Mouse (Mus musculus) frontal cortex, postnatal 14 days (tissue): ENCODE measurements around the gene Ap3m1.
"Not testable (repeated sequence)": the region's sequence is repeated elsewhere in the genome, so short reads cannot be mapped to it uniquely, and the experiment has no call there.

Experiments used
- DNase-seq, 2 experiments: peaks; one replicate each; pipeline ENCODE4 v3.0.0; 2022; ENCODE audit warnings: low spot score in 2 of 2

Gene Ap3m1

DNA sequence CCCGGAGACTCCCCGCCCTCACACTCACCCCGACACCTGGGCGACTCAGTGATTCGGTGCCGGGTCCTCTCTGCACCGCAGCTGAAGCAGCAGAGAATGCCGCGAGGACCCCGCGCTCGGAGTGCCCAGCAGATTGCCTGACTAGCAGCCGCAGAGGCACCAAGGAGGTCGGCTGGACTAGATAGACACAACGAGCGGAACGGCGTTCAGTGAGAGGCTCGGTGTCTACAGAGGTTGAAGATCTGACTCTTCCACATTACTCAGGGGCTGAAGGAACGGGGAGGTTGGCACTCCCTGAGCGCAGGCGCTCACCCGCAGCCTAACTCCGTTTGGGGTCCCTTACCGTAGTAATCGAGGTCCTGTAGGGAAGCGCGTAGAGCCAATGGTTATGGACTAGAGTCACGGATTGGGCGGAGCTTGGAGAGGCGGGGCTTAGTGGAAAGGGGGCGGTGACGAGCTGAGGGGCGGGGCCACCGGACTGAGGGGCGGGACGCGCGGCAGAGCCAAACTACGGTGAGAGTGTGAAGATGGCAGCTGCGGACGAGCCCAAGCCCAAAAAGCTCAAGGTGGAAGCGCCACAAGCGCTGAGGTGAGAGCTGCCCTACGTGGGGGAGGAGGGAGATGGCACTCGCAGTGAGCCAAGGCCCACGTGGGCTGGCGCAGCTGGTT, at the start of gene Ap3m1, which contains the start of gene Adk:
Ap3m1 (minus strand) TSS at position 397 of the 669 bp plus-strand sequence.
Adk (plus strand) TSS at position 463 of the 669 bp plus-strand sequence.
- peak; percentile 90 to 91 for DNase-seq

DNA sequence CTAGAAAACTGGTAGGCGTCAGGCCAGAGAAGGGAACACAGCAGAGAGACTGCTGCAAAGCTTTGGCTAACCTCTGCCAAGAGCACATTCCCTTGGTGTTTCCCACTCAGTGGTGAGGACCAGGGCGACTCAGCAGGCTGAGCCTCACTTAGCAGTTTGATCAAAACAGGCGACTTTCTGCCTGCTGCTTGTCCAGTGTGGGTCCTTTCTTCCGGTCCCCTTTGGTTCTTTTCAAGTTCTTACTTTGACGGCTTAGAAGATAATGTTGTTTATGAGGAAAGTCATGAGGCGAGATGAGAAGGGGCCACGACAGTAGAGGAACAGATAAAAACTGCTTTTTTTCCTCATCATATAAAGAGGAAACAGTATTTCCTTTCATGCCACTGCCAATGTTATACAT, 49.3 kb upstream of the Ap3m1 start:
- DNase-seq = no peak

DNA sequence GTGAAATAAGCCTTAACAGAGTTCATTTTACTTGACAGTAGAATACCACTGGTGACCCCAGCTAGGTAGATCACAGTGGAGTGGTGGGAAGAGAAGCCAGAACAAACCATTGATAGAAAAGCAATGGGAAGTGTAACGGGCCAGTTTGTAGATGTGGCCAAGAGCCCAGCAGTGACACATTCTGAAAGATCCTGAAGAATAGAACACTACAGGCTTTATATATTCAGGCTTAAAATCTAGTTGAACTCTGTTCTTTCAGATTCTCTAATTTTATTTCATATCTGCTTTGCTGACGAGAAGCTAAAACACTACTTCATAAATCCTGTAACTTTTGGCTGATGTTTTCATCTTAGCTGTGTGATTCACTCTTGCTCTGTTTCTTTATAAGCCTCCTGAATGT, 48.6 kb upstream of the Ap3m1 start:
- no peak for DNase-seq

DNA sequence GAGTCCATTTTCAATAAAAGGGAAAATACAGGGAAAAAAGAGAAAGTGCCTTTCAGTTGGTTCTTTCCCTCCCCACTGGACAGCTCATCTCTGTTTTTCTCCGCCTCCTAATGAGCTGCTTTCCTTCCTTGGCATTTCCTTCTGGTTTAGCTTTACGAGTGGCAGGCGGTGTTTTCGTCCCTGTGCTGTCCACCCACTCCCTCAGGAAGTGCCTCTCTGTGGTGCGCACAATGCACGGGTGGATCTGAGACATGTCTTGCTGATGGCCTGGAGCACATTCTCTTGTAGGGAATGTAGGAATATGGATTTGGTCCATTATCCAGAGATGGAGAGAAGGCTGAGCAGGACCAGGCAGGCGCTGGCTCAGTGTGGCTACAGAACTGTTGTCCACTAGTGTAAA, 47.1 kb upstream of the Ap3m1 start:
- DNase-seq = peak in 1 of 2 experiments; percentile 24

DNA sequence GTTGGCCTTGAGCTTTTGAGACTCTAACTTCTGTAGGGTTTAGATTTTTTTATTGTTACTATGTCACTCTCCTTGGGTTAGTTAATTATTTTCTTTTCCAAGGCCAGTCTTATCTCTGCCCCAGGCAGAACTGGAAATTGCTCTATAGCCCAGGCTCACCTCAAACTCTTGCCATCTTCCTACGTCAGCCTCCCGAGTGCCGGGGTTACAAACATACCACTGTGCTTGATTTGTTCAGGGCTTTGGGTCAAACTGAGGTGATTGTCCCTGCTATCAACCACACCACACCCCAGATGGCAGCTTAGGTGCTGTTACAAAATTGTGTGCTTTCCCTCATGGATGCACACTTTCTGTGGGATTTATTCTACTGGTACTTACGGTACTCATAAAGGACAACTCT, 44.4 kb upstream of the Ap3m1 start:
- no peak for DNase-seq

DNA sequence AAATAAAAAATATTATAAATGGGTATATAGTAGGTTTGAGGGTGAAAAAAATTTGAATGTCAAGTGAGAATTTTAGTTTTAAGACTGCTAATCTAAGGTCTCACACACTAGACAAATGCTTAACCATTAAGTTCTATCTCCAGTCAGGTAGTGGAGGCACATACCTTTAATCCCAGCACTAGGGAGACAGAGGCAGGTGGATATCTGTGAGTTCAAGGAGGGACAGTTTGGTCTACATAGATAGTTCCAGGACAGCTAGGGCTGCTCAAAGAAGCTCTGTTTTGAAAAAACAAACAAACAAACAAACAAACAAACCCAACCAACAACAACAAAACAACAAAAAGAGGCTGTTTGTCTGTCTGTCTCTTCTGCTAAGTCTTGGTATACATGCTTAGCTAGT, 44.0 kb upstream of the Ap3m1 start:
- no peak for DNase-seq

DNA sequence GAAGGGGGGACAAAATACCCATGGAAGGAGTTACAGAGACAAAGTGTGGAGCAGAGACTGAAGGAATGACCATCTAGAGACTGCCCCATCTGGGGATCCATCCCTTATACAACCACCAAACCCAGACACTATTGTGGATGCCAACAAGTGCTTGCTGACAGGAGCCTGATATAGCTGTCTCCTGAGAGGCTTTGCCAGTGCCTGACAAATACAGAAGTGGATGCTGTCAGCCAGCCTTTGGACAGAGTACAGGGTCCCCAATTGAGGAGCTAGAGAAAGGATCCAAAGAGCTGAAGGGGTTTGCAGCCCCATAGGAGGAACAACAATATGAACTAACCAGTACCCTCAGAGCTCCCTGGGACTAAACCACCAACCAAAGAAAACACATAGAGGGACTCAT, 41.9 kb upstream of the Ap3m1 start:
- not testable (repeated sequence) for DNase-seq

DNA sequence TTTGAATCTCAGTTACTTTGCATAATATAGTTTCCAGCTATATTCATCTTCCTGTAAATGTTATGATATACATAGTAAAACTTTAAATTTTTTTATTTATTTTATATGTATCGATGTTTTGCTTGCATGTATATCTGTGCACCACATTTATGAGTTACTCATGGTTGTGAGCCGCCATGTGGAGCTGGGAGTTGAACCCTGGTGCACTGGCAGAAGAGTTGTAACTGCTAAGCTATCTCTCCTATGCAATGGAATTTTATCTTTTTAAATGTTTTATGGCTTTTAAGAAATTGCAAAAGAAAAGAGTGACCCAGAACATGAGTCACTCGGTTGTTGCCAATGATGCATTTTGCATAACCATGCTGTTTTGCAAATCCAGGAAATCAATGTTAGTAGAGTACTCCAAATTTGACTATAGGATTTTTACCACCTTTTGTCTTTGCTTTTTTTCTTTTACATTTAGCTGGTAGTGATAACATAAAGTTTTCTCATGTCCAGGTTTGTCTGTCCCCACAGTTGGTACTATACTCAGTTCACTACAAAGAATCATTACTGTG, 38.7 kb upstream of the Ap3m1 start:
- no peak for DNase-seq

DNA sequence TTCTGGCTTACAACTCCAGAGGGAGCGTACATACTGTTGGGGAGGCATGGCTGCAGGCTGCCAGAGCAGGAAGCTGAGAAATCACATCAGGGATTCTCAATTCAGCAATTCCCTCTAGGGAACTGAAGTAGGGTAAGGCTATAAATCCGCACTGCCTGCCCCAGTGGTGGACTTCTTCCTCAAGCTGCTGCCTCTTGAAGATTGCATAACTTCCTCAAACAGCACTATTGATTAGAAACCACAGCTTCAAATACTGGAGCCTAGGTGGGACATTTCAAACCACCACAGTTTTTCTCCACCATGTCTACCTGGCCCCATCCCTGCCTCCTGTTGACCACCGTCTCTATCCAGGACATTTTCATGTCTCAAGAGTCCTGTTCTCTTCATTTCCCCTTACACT, 38.1 kb upstream of the Ap3m1 start:
- no peak for DNase-seq

DNA sequence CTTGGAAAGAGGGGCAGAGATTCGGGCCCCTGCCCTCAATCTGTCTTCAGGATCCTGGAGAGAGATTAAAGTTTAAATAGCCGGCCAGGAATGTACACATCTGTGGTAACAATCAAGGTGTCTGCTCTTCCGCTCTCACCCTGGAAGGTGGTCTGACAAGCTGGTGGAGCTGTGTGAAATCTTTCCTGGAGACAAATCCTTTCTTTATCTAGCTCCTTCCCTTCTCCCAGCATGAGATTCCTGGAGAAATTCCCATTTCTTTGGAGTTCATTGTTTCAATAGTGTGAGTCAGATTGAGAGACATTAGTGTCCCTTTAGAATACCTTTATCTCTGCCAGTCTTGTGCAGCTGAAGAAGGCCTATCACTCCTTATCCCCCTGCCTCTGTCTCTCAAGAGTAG, 36.4 kb upstream of the Ap3m1 start:
- DNase-seq = no peak

DNA sequence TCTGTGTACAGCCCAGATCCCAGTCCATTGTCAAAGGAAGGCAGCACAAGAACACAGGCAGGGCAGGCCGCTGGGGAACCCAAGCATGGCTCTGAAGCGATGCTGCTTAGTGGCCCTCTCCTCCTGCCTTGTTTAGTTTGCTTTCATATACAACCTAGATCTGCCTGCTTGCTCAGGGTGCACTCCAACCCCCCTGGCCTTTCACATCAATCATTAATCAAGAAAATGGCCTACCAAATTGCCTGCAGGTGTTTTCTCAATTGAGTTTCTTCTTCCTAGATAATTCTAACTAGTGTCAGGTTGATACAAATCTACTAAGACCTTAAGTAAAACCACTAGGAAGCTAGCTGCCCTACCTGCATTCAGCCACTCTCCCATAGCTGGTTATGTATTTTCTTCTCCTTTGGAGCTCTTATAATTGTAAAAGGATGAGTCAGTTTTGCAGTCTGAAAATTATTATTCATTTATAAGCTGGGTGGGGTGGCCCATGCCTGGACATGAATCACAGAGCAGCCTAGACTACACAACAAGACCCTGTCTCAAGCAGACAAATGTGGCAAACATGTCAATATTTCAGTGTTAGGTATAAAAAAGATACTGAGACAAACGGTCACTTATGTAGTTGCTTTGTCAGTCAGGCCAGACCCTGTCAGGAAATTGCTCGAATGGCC, 35.2 kb upstream of the Ap3m1 start:
- no peak for DNase-seq

DNA sequence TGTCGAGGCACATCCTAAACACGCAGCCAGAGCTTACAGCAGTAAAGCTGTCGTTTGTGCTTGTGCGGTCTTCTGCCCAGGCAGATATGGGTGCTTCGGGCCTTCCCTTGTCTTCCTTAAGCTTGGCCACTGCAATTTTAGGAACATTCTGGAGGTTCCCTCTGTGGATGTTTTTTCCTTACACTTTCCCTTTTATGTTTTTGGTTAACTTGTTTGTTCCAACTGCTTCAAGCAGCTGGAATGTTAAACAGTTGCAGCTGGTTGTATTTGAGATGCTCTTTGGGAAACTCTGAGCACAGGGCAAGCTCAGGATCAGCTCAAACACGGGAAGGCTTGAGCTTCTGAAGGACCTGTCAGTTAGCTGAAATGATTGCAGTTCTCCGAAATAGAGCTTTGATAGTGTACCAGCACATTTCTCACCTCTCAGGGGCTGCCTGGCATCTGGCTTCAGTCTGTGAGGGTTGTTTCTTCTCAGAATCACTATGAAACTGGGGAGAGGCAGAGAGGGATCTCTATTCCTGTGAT, 34.6 kb upstream of the Ap3m1 start:
- DNase-seq = no peak

DNA sequence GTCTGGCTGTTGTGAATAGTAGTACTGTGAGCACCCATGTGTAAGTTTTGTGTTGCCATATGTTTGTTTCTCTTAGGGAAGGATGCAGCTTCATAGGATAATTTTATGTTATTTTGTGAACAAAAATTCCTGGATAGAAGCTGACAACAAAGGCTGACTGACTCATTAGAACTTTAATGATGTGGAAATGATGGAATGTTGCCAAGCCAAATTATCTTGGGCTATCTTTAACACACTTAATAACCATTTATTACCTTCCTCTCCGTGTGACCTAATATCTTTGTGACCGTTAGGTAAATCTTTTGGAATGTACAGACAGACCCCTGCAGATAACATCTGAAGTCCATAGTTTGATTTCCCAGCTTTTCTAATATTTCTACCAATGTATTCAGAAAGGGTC, 33.8 kb upstream of the Ap3m1 start:
- DNase-seq = no peak

DNA sequence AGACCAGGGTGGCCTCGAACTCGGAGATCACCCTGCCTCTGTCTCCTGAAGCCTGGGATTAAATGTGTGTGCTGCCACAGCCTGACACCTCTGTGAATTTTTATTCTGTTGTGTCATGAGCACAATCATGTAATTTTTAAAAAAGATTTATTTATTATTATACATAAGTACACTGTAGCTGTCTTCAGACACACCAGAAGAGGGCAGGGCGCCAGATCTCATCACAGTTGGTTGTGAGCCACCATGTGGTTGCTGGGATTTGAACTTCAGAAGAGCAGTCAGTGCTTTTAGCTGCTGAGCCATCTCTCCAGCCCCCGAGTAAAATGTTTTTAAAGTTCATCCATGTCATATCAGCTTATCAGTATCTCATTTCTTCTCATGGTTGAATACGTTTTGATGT, 33.4 kb upstream of the Ap3m1 start:
- DNase-seq = no peak

DNA sequence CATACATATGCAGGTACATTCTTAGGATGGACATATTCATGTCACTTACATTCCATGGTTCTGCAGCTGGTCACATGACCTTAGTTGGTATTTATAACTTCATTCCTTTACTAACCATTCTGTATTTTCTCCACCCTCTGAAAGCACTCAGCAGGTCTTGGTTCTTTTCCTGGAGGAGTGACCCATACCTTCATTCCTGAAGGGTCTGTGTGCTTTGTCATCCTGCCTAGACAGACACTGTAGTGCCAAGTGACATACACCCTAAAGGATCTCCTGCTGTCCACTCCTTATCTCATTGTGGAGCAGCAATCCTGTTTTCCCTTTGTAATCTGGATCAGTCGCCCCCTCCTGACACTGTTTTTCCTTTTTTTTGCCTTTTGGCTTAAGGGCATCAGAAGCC, 30.5 kb upstream of the Ap3m1 start:
- no peak for DNase-seq

DNA sequence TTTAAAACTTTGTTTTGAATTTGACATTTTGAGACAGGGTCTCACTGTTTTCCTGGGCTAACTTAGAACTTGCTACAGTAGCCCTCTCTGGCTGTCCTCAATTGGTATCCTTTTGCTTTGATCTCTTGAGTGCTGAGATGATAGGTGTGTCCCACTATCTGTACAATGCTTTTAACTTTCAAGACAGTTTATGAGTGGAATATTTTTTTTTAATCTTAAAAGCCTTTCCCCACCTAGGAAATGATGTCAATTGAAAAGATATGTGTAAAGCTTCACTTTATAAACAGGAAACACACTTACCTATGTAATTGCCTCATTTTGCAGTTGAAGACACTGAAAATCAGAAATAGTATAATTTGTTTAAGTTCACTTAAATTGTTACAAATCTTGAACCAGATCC, 26.2 kb upstream of the Ap3m1 start:
- no peak for DNase-seq

DNA sequence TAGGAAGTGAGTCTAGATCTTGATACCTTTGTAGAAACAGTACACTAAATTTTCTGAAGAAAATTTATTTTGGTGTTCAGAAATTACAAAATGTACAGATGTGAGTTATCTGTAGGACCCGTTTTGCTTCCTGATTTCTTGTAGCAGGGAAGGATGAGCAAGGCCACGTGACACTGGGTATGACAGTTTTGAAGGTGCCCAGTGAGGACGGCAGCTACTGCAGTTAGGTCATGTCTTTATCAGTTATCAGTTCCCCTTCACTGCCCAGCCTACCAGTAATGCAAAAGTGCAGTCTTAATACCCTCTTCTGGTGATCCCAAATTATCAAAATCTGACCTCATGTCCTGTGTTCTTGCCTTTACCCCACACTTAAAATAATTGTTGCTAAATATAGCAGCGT, 25.6 kb upstream of the Ap3m1 start:
- no peak for DNase-seq

DNA sequence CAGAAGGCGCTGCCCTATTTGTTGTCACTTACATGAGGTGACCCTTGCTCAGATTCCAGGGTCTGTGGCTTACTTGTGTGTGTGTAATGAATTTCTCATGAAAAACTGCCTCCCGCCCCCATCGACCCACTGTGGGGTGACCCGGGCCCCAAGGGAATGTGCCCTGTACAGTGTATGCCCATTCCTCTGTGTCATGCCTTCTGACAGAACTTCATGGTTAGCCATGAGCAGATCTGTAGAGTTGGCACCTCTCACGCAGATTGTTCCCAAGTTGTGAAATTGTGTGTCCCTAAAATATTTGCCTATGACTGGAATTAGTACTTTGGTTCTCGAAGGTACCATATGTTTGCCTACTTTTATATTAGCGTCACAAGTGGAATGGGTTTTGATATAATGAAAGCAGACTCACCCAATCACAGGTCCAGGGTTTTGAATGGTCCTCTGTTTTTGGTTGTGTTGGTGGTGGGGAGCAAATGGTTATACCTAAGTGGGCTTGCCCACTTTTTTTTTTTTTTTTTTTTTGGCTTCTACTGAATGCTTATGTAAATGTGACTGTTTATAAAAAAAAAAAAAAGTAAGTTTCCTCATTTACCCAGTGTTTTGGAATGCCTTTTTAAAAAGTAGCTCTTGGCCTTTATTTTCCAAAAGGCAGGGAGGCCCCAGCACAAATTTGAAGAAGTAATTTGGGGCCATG, 24.3 kb upstream of the Ap3m1 start:
- DNase-seq = no peak

DNA sequence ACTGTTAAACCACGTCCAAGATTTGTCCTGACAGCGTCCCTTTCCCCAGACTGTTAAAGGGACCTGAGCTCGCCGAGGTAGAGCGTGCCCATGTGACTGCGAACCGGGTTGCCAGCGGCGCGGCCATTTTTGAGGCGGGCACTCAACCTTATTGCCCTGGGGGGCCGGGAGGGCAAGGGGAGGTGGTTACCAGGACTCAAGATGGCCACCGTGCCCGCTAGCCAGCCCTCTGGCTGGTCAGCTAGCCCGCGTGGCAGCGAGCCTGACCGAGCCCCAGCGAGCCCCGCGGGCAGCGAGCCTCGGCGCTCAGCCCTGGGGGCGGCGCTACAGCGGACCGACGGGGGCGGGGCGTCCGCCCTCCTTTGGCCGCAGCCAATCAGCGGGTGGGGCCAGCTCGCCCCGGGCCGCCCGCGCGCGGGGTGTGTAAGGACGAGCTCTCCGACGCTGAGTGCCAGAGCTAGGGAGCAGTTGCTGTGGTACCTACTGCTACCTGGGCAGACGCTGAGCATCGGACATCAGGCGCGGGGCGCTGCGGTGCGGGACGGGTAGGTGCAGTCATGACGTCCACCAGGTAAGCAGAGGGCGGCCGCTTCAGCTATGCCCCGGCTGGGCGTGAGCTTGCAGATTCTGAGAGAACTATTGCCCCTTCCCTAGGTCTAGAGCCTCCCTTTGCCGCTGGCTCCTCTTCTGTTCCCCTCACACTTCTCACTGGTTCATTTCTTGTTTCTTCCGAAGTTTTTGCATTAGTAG, 23.6 kb upstream of the Ap3m1 start:
- peak; percentile 80 to 82 for DNase-seq

DNA sequence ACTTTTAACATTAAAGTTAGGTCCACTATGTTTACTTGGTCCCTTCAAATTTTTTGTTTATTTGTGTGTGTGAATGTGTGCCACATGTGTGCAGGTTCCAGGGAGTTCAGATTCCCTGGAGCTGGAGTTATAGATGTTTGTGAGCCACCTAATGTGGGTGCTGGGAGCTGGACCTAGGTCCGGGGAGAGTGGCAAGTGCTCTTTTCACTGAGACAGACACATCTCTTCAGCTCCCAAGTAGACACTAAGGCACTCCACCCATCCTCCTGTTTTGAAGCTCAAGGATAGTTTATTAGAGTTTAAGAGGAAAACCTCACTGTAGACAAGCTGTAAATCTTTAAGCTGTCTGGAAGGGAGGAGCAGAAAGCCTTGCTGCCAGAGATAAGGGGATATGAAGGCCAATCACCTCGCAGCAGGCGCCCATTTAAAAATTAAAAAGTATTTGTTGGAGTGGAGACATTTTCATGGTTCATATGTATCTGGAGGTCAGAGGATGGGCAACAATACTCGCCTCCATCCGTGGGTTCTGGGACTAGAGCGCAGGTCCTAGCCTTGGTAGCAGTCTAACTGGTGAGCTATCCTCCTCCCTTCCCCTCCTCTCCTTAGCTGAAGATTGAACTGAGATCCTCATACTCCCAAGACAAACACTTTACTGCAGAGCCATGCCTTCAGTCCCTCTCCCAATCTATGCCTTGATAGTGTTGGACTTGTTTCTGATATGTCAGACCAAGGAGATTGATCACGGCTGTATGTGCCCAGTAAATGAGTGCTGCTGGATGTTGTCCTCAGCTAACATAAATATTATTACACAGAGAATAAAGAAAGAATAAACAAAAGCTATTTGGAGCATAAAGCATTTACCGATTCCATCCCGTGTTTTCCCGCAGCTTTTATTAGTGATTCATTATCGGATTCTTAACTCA, 22.4 kb upstream of the Ap3m1 start:
- no peak for DNase-seq

DNA sequence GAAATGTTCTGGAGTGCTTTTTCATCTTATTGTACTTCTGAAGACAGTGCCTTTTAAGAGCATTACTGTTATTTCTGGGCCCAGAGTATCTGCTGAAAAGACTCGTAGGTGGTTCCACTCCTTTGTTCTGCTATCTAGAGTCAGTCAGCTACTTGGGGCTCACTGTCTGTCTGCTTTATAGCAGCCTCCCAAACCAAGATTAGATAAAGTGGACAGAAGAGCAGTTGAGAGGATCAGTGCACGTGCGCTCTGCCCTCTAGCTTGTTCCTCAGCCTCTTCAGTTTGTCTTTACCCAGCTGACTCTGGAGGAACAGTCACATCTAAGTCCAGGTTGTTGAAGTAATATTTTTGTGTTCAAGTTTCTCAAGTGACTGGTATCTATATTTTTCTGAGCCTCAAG, 21.7 kb upstream of the Ap3m1 start:
- DNase-seq = no peak
